Mouse (Mus musculus) leukemia stem cell, adult 10-12 weeks (primary cell): Measurements from ENCODE around the gene Ifnb1. TPM values are rescaled to one million over a fixed set of nuclear protein-coding genes. Genes with fewer than 3 reads are reported as not detected.

Experiments used
- polyA plus RNA-seq: library from polyadenylated mRNA; stranded (reverse); fragments of >175 nt; gene quantifications from 2 replicates; pipeline ENCODE4 v1.2.3, GENCODE M21; 2012; ENCODE audit warnings: low replicate concordance

Ifnb1 gene
- not detected in 2 replicates for polyA plus RNA-seq

DNA sequence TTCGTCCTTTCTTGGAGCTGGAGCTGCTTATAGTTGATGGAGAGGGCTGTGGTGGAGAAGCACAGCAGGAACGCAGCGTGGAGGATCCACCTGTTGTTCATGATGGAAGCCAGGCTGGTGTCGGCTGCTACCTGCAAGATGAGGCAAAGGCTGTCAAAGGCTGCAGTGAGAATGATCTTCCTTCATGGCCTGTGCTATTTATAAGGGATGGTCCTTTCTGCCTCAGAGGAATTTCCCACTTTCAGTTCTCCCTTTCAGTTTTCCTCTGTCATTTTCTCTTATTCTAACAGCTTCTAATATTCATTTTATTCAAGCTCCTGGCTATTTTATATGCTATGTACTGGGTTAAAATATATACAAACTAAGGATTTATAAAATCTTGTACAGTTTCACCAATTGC lies at the start of gene Ifnb1:
Gene Ifnb1 (minus strand): TSS at position 101 of the 400 bp plus-strand sequence.

DNA sequence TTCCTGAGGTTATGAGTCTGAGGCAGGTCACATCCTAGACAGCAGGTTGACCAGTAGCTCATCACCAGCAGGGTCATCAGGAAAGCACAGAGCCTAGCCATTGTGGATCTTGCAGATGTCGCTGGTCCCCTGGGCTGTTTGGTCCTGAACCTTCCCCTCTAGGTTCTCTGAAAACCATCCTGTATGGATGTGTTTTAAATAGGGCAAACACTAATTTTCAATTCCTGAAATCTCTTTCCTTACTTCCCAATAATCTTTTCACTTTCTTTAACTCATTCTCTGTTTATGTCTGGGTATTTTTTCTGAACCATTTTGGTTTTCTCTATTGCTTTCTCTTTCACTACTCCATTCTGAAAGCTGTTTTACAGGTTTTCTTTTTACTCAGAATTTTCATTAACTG lies 49.1 kb upstream of the Ifnb1 start, which contains the start of gene Ifna14:
Gene Ifna14 (minus strand): TSS at position 101 of the 400 bp plus-strand sequence.

DNA sequence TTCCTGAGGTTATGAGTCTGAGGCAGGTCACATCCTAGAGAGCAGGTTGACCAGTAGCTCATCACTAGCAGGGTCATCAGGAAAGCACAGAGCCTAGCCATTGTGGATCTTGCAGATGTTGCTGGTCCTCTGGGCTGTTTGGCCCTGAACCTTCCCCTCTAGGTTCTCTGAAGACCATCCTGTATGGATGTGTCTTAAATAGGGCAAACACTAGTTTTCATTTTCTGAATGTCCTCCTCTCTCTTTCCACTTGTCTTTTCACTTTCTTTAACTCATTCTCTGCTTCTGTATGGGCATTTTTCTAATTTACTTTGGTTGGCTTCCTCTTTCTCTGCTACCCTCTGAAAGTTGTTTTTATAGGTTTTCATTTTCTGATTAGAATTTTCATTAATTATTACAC lies 35.6 kb upstream of the Ifnb1 start, which contains the start of gene Ifna15:
Gene Ifna15 (minus strand): TSS at position 101 of the 400 bp plus-strand sequence.

Other genes with a start within 250 kb of the Ifnb1 start
- 0.36 TPM in 1 of 2 replicates, not detected in the other for gene Hacd4, start 83.8 kb downstream of the Ifnb1 start, polyA plus RNA-seq
- not detected in 2 replicates for gene Ifna15, start 35.5 kb upstream of the Ifnb1 start, polyA plus RNA-seq
- not detected in 2 replicates for gene Ifna14, start 49.0 kb upstream of the Ifnb1 start, polyA plus RNA-seq
- gene Ifna9, start 69.6 kb upstream of the Ifnb1 start, polyA plus RNA-seq: not detected in 2 replicates
- not detected in 2 replicates for gene Ifna12, start 80.6 kb upstream of the Ifnb1 start, polyA plus RNA-seq
- not detected in 2 replicates for gene C87499, start 111.6 kb upstream of the Ifnb1 start, polyA plus RNA-seq
- not detected in 2 replicates for gene Ifna13, start 121.7 kb upstream of the Ifnb1 start, polyA plus RNA-seq
- not detected in 2 replicates for gene Ifna16, start 154.2 kb upstream of the Ifnb1 start, polyA plus RNA-seq
- not detected in 2 replicates for gene Ifna2, start 161.1 kb upstream of the Ifnb1 start, polyA plus RNA-seq
- not detected in 2 replicates for gene Ifnab, start 168.6 kb upstream of the Ifnb1 start, polyA plus RNA-seq
- gene Gm26566, start 199.0 kb upstream of the Ifnb1 start, polyA plus RNA-seq: not detected in 2 replicates
- gene Klhl9, start 199.7 kb upstream of the Ifnb1 start, polyA plus RNA-seq: 5.7 and 6.4 TPM in 2 replicates
- not detected in 2 replicates for gene Gm13271, start 232.1 kb upstream of the Ifnb1 start, polyA plus RNA-seq
- gene Gm13283, start 237.3 kb upstream of the Ifnb1 start, polyA plus RNA-seq: not detected in 2 replicates